Mouse (Mus musculus) liver, embryonic 14.5 days (tissue): Measurements from ENCODE around the gene Nodal.

Source experiments
- CTCF ChIP-seq: IDR thresholded peaks from 2 replicates; pipeline ENCODE4 v1.5.1; 2016; ENCODE audit warnings: antibody characterized with exemption, low read depth, control low read depth
- EP300 ChIP-seq: IDR thresholded peaks from 2 replicates; pipeline ENCODE4 v1.6.1; 2016; ENCODE audit warnings: antibody characterized with exemption, low read depth

DNA sequence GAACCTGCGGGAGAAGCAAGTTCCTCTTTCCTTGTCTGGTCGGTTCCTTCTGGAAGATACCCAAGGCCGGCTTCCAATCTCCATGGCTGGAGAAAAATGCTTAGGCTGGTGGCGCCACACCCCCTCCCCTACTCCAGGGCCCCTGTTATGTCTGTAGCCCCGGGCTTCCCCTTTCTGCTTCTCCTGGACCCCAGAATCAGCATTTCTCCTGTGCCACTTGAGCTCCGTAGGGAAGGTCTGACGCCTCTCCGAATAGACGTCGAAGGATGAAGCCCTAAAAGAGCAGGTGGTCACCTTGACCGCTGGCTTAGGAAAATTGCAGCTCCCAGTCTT, 34.1 kb upstream of the Nodal start:
- TF ChIP-seq CTCF (no peak), EP300 (no peak)
